Mouse (Mus musculus): ENCODE measurements around the gene Tbc1d17. TPM values are rescaled to one million over a fixed set of nuclear protein-coding genes. Genes with fewer than 3 reads are reported as not detected.

The Tbc1d17 gene
- polyA plus RNA-seq, 1 experiment = 46.7 TPM

- Histone ChIP-seq H3K9me3 (replicated peaks; ENCODE audit: control insufficient read depth, insufficient read depth, low read length, poor library complexity, severe bottlenecking) (no peaks in the 10 kb centered on the region), H3K4me3 (ENCODE audit: low read depth, low read length) (peak overlapping the region; percentile 20; the same call in 1 of the 2 replicates), H3K27me3 (ENCODE audit: control insufficient read depth, insufficient read depth, low read length, poor library complexity, severe bottlenecking) (no peaks in the 10 kb centered on the region; the same call in 1 of the 2 replicates), H3K9ac (ENCODE audit: low read depth, poor library complexity, severe bottlenecking) (0 out of 2 replicates have a peak overlapping the region, but pooled peaks have one; percentile 14), H3K36me3 (ENCODE audit: control insufficient read depth, insufficient read depth, low read length, poor library complexity, severe bottlenecking) (peaks cover 5% of the 10 kb centered on the region), H3K4me1 (ENCODE audit: control insufficient read depth, insufficient read depth, low read length) (no peaks in the 10 kb centered on the region), H3K27ac (ENCODE audit: insufficient read depth, low read length) (no peak overlapping the region)
- TF ChIP-seq EP300 (IDR thresholded peaks at IDR 0.05; ENCODE audit: insufficient read depth, low read depth, low read length) (no peak), CTCF (IDR thresholded peaks at IDR 0.05; ENCODE audit: low read depth, low read length) (no peak), POLR2A (IDR thresholded peaks at IDR 0.05; ENCODE audit: insufficient read depth, low read length) (no peak)
Observed at GRCm38 (mm10) chr7:44812651-44813325, 36.1 kb downstream of the Tbc1d17 start.

- H3K4me1 ChIP-seq (ENCODE audit: control insufficient read depth, insufficient read depth, low read length) = no peaks in the 10 kb centered on the region
- H3K9me3 ChIP-seq (replicated peaks; ENCODE audit: control insufficient read depth, insufficient read depth, low read length, poor library complexity, severe bottlenecking) = no peaks in the 10 kb centered on the region
- no peak overlapping the region for H3K27ac ChIP-seq (ENCODE audit: insufficient read depth, low read length)
- TF ChIP-seq CTCF (IDR thresholded peaks at IDR 0.05; ENCODE audit: low read depth, low read length) = no peak
- no peak for TF ChIP-seq POLR2A (IDR thresholded peaks at IDR 0.05; ENCODE audit: insufficient read depth, low read length)
- no peak for TF ChIP-seq EP300 (IDR thresholded peaks at IDR 0.05; ENCODE audit: insufficient read depth, low read depth, low read length)
- no peak overlapping the region for H3K9ac ChIP-seq (ENCODE audit: low read depth, poor library complexity, severe bottlenecking)
- H3K36me3 ChIP-seq (ENCODE audit: control insufficient read depth, insufficient read depth, low read length, poor library complexity, severe bottlenecking) = no peaks in the 10 kb centered on the region
- H3K27me3 ChIP-seq (ENCODE audit: control insufficient read depth, insufficient read depth, low read length, poor library complexity, severe bottlenecking) = no peaks in the 10 kb centered on the region; the same call in 1 of the 2 replicates
- H3K4me3 ChIP-seq (ENCODE audit: low read depth, low read length) = no peak overlapping the region
Observed at GRCm38 (mm10) chr7:44810819-44811557, 37.9 kb downstream of the Tbc1d17 start.

GRCm38 (mm10) chr7:44810365-44810764, 38.5 kb downstream of the Tbc1d17 start:
- TF ChIP-seq EP300 (IDR thresholded peaks at IDR 0.05; ENCODE audit: insufficient read depth, low read depth, low read length) (no peak), POLR2A (IDR thresholded peaks at IDR 0.05; ENCODE audit: insufficient read depth, low read length) (no peak), CTCF (IDR thresholded peaks at IDR 0.05; ENCODE audit: low read depth, low read length) (no peak)
- H3K9ac ChIP-seq (ENCODE audit: low read depth, poor library complexity, severe bottlenecking) = no peak overlapping the region
- H3K9me3 ChIP-seq (replicated peaks; ENCODE audit: control insufficient read depth, insufficient read depth, low read length, poor library complexity, severe bottlenecking) = no peaks in the 10 kb centered on the region

GRCm38 (mm10) chr7:44809466-44809865, 39.4 kb downstream of the Tbc1d17 start:
- Histone ChIP-seq H3K27ac (ENCODE audit: insufficient read depth, low read length) (no peak overlapping the region), H3K4me1 (ENCODE audit: control insufficient read depth, insufficient read depth, low read length) (no peaks in the 10 kb centered on the region), H3K36me3 (ENCODE audit: control insufficient read depth, insufficient read depth, low read length, poor library complexity, severe bottlenecking) (no peaks in the 10 kb centered on the region), H3K4me3 (ENCODE audit: low read depth, low read length) (no peak overlapping the region), H3K9ac (ENCODE audit: low read depth, poor library complexity, severe bottlenecking) (no peak overlapping the region), H3K9me3 (replicated peaks; ENCODE audit: control insufficient read depth, insufficient read depth, low read length, poor library complexity, severe bottlenecking) (no peaks in the 10 kb centered on the region), H3K27me3 (ENCODE audit: control insufficient read depth, insufficient read depth, low read length, poor library complexity, severe bottlenecking) (no peaks in the 10 kb centered on the region; the same call in 1 of the 2 replicates)
- TF ChIP-seq EP300 (IDR thresholded peaks at IDR 0.05; ENCODE audit: insufficient read depth, low read depth, low read length) (no peak), CTCF (IDR thresholded peaks at IDR 0.05; ENCODE audit: low read depth, low read length) (no peak), POLR2A (IDR thresholded peaks at IDR 0.05; ENCODE audit: insufficient read depth, low read length) (no peak)

More at GRCm38 (mm10) chr7:44810365-44810764, 38.5 kb downstream of the Tbc1d17 start:
- no peak overlapping the region for H3K27ac ChIP-seq (ENCODE audit: insufficient read depth, low read length)
- H3K36me3 ChIP-seq (ENCODE audit: control insufficient read depth, insufficient read depth, low read length, poor library complexity, severe bottlenecking) = no peaks in the 10 kb centered on the region
- H3K27me3 ChIP-seq (ENCODE audit: control insufficient read depth, insufficient read depth, low read length, poor library complexity, severe bottlenecking) = no peaks in the 10 kb centered on the region; the same call in 1 of the 2 replicates
- no peaks in the 10 kb centered on the region for H3K4me1 ChIP-seq (ENCODE audit: control insufficient read depth, insufficient read depth, low read length)
- H3K4me3 ChIP-seq (ENCODE audit: low read depth, low read length) = no peak overlapping the region

- Histone ChIP-seq H3K9ac (ENCODE audit: low read depth, poor library complexity, severe bottlenecking) (no peak overlapping the region), H3K9me3 (replicated peaks; ENCODE audit: control insufficient read depth, insufficient read depth, low read length, poor library complexity, severe bottlenecking) (no peaks in the 10 kb centered on the region), H3K27me3 (ENCODE audit: control insufficient read depth, insufficient read depth, low read length, poor library complexity, severe bottlenecking) (no peaks in the 10 kb centered on the region; the same call in 1 of the 2 replicates), H3K4me3 (ENCODE audit: low read depth, low read length) (no peak overlapping the region), H3K36me3 (ENCODE audit: control insufficient read depth, insufficient read depth, low read length, poor library complexity, severe bottlenecking) (no peaks in the 10 kb centered on the region), H3K4me1 (ENCODE audit: control insufficient read depth, insufficient read depth, low read length) (no peaks in the 10 kb centered on the region), H3K27ac (ENCODE audit: insufficient read depth, low read length) (no peak overlapping the region)
- no peak for TF ChIP-seq EP300 (IDR thresholded peaks at IDR 0.05; ENCODE audit: insufficient read depth, low read depth, low read length)
- no peak for TF ChIP-seq CTCF (IDR thresholded peaks at IDR 0.05; ENCODE audit: low read depth, low read length)
- TF ChIP-seq POLR2A (IDR thresholded peaks at IDR 0.05; ENCODE audit: insufficient read depth, low read length) = no peak
Observed at GRCm38 (mm10) chr7:44808927-44809326, 40.0 kb downstream of the Tbc1d17 start.
